Mouse (Mus musculus): ENCODE measurements around the gene Pcyt1a. TPM values are rescaled to one million over a fixed set of nuclear protein-coding genes. Genes with fewer than 3 reads are reported as not detected.
A peak's percentile ranks its signal among the peaks of the same experiment; 100 is the strongest.

Pcyt1a gene
- polyA plus RNA-seq, 1 experiment from 2014 or later = 46.9 TPM

- WGBS = 86% methylated on average over 12 of the region's 12 CpGs
- no peaks in the 10 kb centered on the region for H3K27me3 ChIP-seq (replicated peaks; ENCODE audit: control insufficient read depth, insufficient read depth, low read length)
Observed at GRCm38 (mm10) chr16:32517785-32518481, 87.2 kb downstream of the Pcyt1a start.

GRCm38 (mm10) chr16:32519656-32520371 is 89.1 kb downstream of the Pcyt1a start:
- H3K27ac ChIP-seq (ENCODE audit: low read depth, low read length) = no peak overlapping the region
- H3K4me3 ChIP-seq (ENCODE audit: low read length) = no peak overlapping the region
- no peaks in the 10 kb centered on the region for H3K36me3 ChIP-seq (ENCODE audit: control insufficient read depth, insufficient read depth, low read length)
- H3K9me3 ChIP-seq (ENCODE audit: control insufficient read depth, low read length) = no peaks in the 10 kb centered on the region
- H3K4me2 ChIP-seq (ENCODE audit: low read length) = no peak overlapping the region
- no peaks in the 10 kb centered on the region for H3K27me3 ChIP-seq (replicated peaks; ENCODE audit: control insufficient read depth, insufficient read depth, low read length)
- no peak overlapping the region for H3K9ac ChIP-seq (ENCODE audit: low read depth, low read length)
- H3K4me1 ChIP-seq (ENCODE audit: control insufficient read depth, insufficient read depth, low read depth, low read length) = peaks cover 18% of the 10 kb centered on the region
- ATAC-seq = no peak
- WGBS = 83% methylated on average over 15 of the region's 15 CpGs

More at GRCm38 (mm10) chr16:32517785-32518481, 87.2 kb downstream of the Pcyt1a start:
- H3K4me3 ChIP-seq (ENCODE audit: low read length) = no peak overlapping the region
- H3K27ac ChIP-seq (ENCODE audit: low read depth, low read length) = no peak overlapping the region
- no peak overlapping the region for H3K9ac ChIP-seq (ENCODE audit: low read depth, low read length)
- no peak for ATAC-seq
- no peaks in the 10 kb centered on the region for H3K36me3 ChIP-seq (ENCODE audit: control insufficient read depth, insufficient read depth, low read length)
- H3K4me1 ChIP-seq (ENCODE audit: control insufficient read depth, insufficient read depth, low read depth, low read length) = peaks cover 10% of the 10 kb centered on the region
- no peaks in the 10 kb centered on the region for H3K9me3 ChIP-seq (ENCODE audit: control insufficient read depth, low read length)
- H3K4me2 ChIP-seq (ENCODE audit: low read length) = no peak overlapping the region

- no peak overlapping the region for H3K27ac ChIP-seq (ENCODE audit: low read depth, low read length)
- 62% methylated on average over 9 of the region's 9 CpGs for WGBS
- H3K27me3 ChIP-seq (replicated peaks; ENCODE audit: control insufficient read depth, insufficient read depth, low read length) = no peaks in the 10 kb centered on the region
- no peak overlapping the region for H3K4me2 ChIP-seq (ENCODE audit: low read length)
- no peaks in the 10 kb centered on the region for H3K36me3 ChIP-seq (ENCODE audit: control insufficient read depth, insufficient read depth, low read length)
- H3K9me3 ChIP-seq (ENCODE audit: control insufficient read depth, low read length) = no peaks in the 10 kb centered on the region
- no peak overlapping the region for H3K4me3 ChIP-seq (ENCODE audit: low read length)
- no peak overlapping the region for H3K9ac ChIP-seq (ENCODE audit: low read depth, low read length)
- no peak for ATAC-seq
- H3K4me1 ChIP-seq (ENCODE audit: control insufficient read depth, insufficient read depth, low read depth, low read length) = peaks cover 18% of the 10 kb centered on the region
Observed at GRCm38 (mm10) chr16:32520372-32520748, 89.6 kb downstream of the Pcyt1a start.

- Histone ChIP-seq H3K4me1 (ENCODE audit: control insufficient read depth, insufficient read depth, low read depth, low read length) (peaks cover 8% of the 10 kb centered on the region), H3K27ac (ENCODE audit: low read depth, low read length) (no peak overlapping the region), H3K36me3 (ENCODE audit: control insufficient read depth, insufficient read depth, low read length) (no peaks in the 10 kb centered on the region), H3K9me3 (ENCODE audit: control insufficient read depth, low read length) (no peaks in the 10 kb centered on the region), H3K4me3 (ENCODE audit: low read length) (no peak overlapping the region), H3K27me3 (replicated peaks; ENCODE audit: control insufficient read depth, insufficient read depth, low read length) (no peaks in the 10 kb centered on the region), H3K9ac (ENCODE audit: low read depth, low read length) (no peak overlapping the region), H3K4me2 (ENCODE audit: low read length) (no peak overlapping the region)
- 91% methylated on average over 6 of the region's 6 CpGs for WGBS
- ATAC-seq = no peak
Observed at GRCm38 (mm10) chr16:32522578-32523194, 92.0 kb downstream of the Pcyt1a start.

- peaks cover 8% of the 10 kb centered on the region for H3K4me1 ChIP-seq (ENCODE audit: control insufficient read depth, insufficient read depth, low read depth, low read length)
- H3K27me3 ChIP-seq (replicated peaks; ENCODE audit: control insufficient read depth, insufficient read depth, low read length) = no peaks in the 10 kb centered on the region
- peak; percentile 77 for ATAC-seq
- H3K4me2 ChIP-seq (ENCODE audit: low read length) = no peak overlapping the region
- no peak overlapping the region for H3K27ac ChIP-seq (ENCODE audit: low read depth, low read length)
- H3K36me3 ChIP-seq (ENCODE audit: control insufficient read depth, insufficient read depth, low read length) = no peaks in the 10 kb centered on the region
- no peaks in the 10 kb centered on the region for H3K9me3 ChIP-seq (ENCODE audit: control insufficient read depth, low read length)
- no peak overlapping the region for H3K4me3 ChIP-seq (ENCODE audit: low read length)
- 60% methylated on average over 8 of the region's 8 CpGs for WGBS
- no peak overlapping the region for H3K9ac ChIP-seq (ENCODE audit: low read depth, low read length)
Observed at GRCm38 (mm10) chr16:32523462-32524243, 92.9 kb downstream of the Pcyt1a start.

- ATAC-seq = peak; percentile 55; the same call in 1 of the 2 replicates
- Histone ChIP-seq H3K9ac (ENCODE audit: low read depth, low read length) (no peak overlapping the region), H3K27me3 (replicated peaks; ENCODE audit: control insufficient read depth, insufficient read depth, low read length) (no peaks in the 10 kb centered on the region), H3K4me2 (ENCODE audit: low read length) (no peak overlapping the region), H3K36me3 (ENCODE audit: control insufficient read depth, insufficient read depth, low read length) (no peaks in the 10 kb centered on the region), H3K4me3 (ENCODE audit: low read length) (no peak overlapping the region), H3K9me3 (ENCODE audit: control insufficient read depth, low read length) (no peaks in the 10 kb centered on the region), H3K27ac (ENCODE audit: low read depth, low read length) (peak overlapping the region; percentile 66), H3K4me1 (ENCODE audit: control insufficient read depth, insufficient read depth, low read depth, low read length) (peaks cover 8% of the 10 kb centered on the region)
- 32% methylated on average over 5 of the region's 5 CpGs for WGBS
Observed at GRCm38 (mm10) chr16:32524244-32524615, 93.5 kb downstream of the Pcyt1a start.

Other genes starting within 250 kb of the Pcyt1a start
- 5.6 and 6.0 TPM in 2 replicates for gene Fbxo45, start 183.8 kb upstream of the Pcyt1a start, polyA plus RNA-seq (2015; fragmentation: Nextera tagmentation; extraction: Ambion mirVana)
- gene Wdr53, start 183.7 kb upstream of the Pcyt1a start, polyA plus RNA-seq (2015; fragmentation: Nextera tagmentation; extraction: Ambion mirVana) = 14.2 and 15.8 TPM in 2 replicates
- not detected in 2 replicates for gene Smco1, start 159.5 kb upstream of the Pcyt1a start, polyA plus RNA-seq (2015; fragmentation: Nextera tagmentation; extraction: Ambion mirVana)
- gene Rnf168, start 153.5 kb upstream of the Pcyt1a start, polyA plus RNA-seq (2015; fragmentation: Nextera tagmentation; extraction: Ambion mirVana) = 23.4 and 23.8 TPM in 2 replicates
- 17.9 and 18.3 TPM in 2 replicates for gene Ubxn7, start 98.7 kb upstream of the Pcyt1a start, polyA plus RNA-seq (2015; fragmentation: Nextera tagmentation; extraction: Ambion mirVana)
- not detected in 2 replicates for gene Tm4sf19, start 30.4 kb upstream of the Pcyt1a start, polyA plus RNA-seq (2015; fragmentation: Nextera tagmentation; extraction: Ambion mirVana)
- gene Tctex1d2, start 11.2 kb upstream of the Pcyt1a start, polyA plus RNA-seq (2015; fragmentation: Nextera tagmentation; extraction: Ambion mirVana) = 37.9 and 41.9 TPM in 2 replicates
- 0.19 TPM in 1 of 2 replicates, not detected in the other for gene Slc51a, start 57.0 kb downstream of the Pcyt1a start, polyA plus RNA-seq (2015; fragmentation: Nextera tagmentation; extraction: Ambion mirVana)
- gene Zdhhc19, start 65.3 kb downstream of the Pcyt1a start, polyA plus RNA-seq (2015; fragmentation: Nextera tagmentation; extraction: Ambion mirVana) = not detected in 2 replicates
- gene Tfrc, start 178.0 kb downstream of the Pcyt1a start, polyA plus RNA-seq (2015; fragmentation: Nextera tagmentation; extraction: Ambion mirVana) = 26.3 and 36.5 TPM in 2 replicates
- 19.3 and 22.6 TPM in 2 replicates for gene Tnk2, start 213.0 kb downstream of the Pcyt1a start, polyA plus RNA-seq (2015; fragmentation: Nextera tagmentation; extraction: Ambion mirVana)

All from hindbrain, embryonic 16.5 days (tissue).